Mouse (Mus musculus) CD4-positive, CD25-positive, alpha-beta regulatory T cell, adult 2 months (primary cell): ENCODE results near the gene Obsl1.

ENCODE experiments used
- DNase-seq: peaks from one replicate; pipeline ENCODE4 v3.0.0-alpha.2; 2012; ENCODE audit warnings: low read depth, low spot score

Gene Obsl1

GRCm38 (mm10) chr1:75505956-75506831 lies at the start of gene Obsl1:
Gene Obsl1, minus strand, starts transcription at chr1:75506452.
- DNase-seq = no peak

- no peak for DNase-seq
These were observed 49.4 kb upstream of the Obsl1 start for GRCm38 (mm10) chr1:75555680-75556079.

GRCm38 (mm10) chr1:75550586-75550985 lies 44.3 kb upstream of the Obsl1 start:
- DNase-seq = no peak

GRCm38 (mm10) chr1:75549289-75550279 lies 43.3 kb upstream of the Obsl1 start:
- no peak for DNase-seq

GRCm38 (mm10) chr1:75548871-75549270 lies 42.6 kb upstream of the Obsl1 start:
- DNase-seq = no peak

- DNase-seq = no peak
These were observed 41.8 kb upstream of the Obsl1 start for GRCm38 (mm10) chr1:75548083-75548482.

GRCm38 (mm10) chr1:75547351-75547750 lies 41.1 kb upstream of the Obsl1 start:
- DNase-seq = no peak

GRCm38 (mm10) chr1:75545965-75546956 lies 40.0 kb upstream of the Obsl1 start, which contains the start of gene Slc4a3:
Gene Slc4a3, plus strand, starts transcription at chr1:75546266.
- no peak for DNase-seq

GRCm38 (mm10) chr1:75544351-75544750 lies 38.1 kb upstream of the Obsl1 start:
- DNase-seq = no peak

GRCm38 (mm10) chr1:75541496-75541895 lies 35.2 kb upstream of the Obsl1 start:
- no peak for DNase-seq

GRCm38 (mm10) chr1:75538597-75539190 lies 32.4 kb upstream of the Obsl1 start:
- no peak for DNase-seq

- DNase-seq = no peak
These were observed 31.3 kb upstream of the Obsl1 start for GRCm38 (mm10) chr1:75537587-75537986.

- DNase-seq = no peak
These were observed 27.3 kb upstream of the Obsl1 start for GRCm38 (mm10) chr1:75533325-75534252.

GRCm38 (mm10) chr1:75532280-75533172 lies 26.3 kb upstream of the Obsl1 start:
- no peak for DNase-seq

GRCm38 (mm10) chr1:75530546-75530945 lies 24.3 kb upstream of the Obsl1 start:
- no peak for DNase-seq

GRCm38 (mm10) chr1:75524679-75525078 lies 18.4 kb upstream of the Obsl1 start:
- DNase-seq = no peak

GRCm38 (mm10) chr1:75521321-75522031 lies 15.2 kb upstream of the Obsl1 start, which contains the start of gene Stk11ip:
Gene Stk11ip, plus strand, starts transcription at chr1:75521529.
- DNase-seq = peak; percentile 94

GRCm38 (mm10) chr1:75519576-75519975 lies 13.3 kb upstream of the Obsl1 start:
- no peak for DNase-seq
